Mouse (Mus musculus): ENCODE measurements around the gene Fdxr. TPM values are rescaled to one million over a fixed set of nuclear protein-coding genes. Genes with fewer than 3 reads are reported as not detected.

The Fdxr gene
- total and polyA plus RNA-seq, 2 experiments from 2014 or later, result 10.1 to 18.2 TPM

DNA sequence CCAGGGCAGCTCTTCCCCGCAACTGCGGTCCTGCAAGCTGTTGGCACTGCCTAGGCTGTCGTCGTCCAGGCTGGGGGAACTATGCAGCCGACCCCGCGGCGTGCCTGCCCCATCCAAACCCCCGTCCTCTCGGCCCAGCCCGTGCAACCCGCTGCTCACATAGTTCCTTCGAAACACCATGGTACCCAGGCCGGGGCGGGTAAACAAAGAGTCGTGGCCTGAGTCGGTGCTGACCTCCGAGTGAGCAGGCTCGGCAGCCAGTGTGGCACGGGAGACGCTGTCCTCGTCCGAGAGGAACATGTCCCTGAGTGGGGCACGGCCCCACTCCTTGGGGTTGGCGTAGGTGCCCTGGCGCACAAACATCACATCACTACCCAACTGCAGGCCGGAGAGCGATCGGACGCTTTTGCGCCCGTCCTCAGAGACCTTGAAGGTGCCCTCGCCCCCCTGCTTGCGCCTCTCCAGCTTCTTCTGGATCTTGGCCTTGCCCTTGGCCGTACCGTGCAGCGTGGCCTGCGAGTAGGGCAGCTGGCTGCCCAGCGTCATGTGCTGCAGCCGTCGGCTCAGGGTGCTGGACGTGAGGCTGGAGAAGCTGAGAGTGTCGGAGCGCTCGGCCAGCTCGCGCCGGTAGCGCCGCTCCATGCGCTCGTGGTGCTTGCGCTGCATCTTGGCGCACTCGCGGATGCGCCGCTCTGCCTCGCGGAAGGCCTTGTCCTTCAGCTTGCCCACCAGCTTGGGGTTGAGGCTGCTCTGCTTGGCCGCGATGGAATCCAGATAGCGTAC, 41.6 kb upstream of the Fdxr start:
- Histone ChIP-seq H3K27ac (ENCODE audit: low read depth) (no peak overlapping the region), H3K9ac (replicated peaks; ENCODE audit: low read depth, low read length) (no peak overlapping the region), H3K9me3 (replicated peaks; ENCODE audit: control insufficient read depth, low read length) (no peaks in the 10 kb centered on the region), H3K4me3 (ENCODE audit: low read depth, low read length) (no peak overlapping the region), H3K4me2 (ENCODE audit: low read depth, low read length) (no peak overlapping the region), H3K36me3 (replicated peaks; ENCODE audit: control insufficient read depth, insufficient read depth, low read length) (no peaks in the 10 kb centered on the region), H3K4me1 (ENCODE audit: control insufficient read depth, insufficient read depth) (no peaks in the 10 kb centered on the region), H3K27me3 (ENCODE audit: control insufficient read depth, insufficient read depth, low read length) (peaks cover 96% of the 10 kb centered on the region)
- DNase-seq (ENCODE audit: low spot score) (no peak), ATAC-seq (ENCODE audit: insufficient read depth, low read depth) (no peak)
- TF ChIP-seq EP300 (IDR thresholded peaks at IDR 0.05; ENCODE audit: low read depth), result no peak
- TF ChIP-seq CTCF (IDR thresholded peaks at IDR 0.05; ENCODE audit: low read depth), result no peak
- 7% methylated on average over 63 of the region's 63 CpGs for WGBS

DNA sequence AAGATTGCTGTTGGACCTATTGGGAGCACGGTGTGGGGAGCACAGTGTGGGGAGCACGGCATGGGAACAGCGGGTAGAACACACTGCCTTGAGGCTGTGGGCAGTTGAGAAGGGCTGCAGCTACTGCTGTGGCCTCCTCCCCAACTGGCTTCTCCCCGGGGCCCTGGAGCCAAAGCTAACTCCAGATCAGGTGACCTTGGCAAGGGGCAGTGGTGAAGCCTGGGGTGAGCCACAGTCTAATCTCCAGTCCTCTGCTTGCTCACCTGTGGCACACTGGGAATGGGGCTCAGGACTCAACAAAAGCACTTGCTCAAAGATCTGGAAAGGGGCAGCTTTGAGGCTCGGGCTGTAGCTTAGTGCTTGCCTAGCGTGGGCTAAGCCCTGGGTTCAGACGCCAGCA, 40.4 kb upstream of the Fdxr start:
- H3K27me3 ChIP-seq (ENCODE audit: control insufficient read depth, insufficient read depth, low read length), result peaks cover 95% of the 10 kb centered on the region
- 52% methylated on average over 7 of the region's 7 CpGs for WGBS
- TF ChIP-seq CTCF (IDR thresholded peaks at IDR 0.05; ENCODE audit: low read depth) (no peak), EP300 (IDR thresholded peaks at IDR 0.05; ENCODE audit: low read depth) (no peak)
- DNase-seq (ENCODE audit: low spot score) (no peak), ATAC-seq (ENCODE audit: insufficient read depth, low read depth) (no peak)
- H3K4me3 ChIP-seq (ENCODE audit: low read depth, low read length), result no peak overlapping the region
- H3K27ac ChIP-seq (ENCODE audit: low read depth), result no peak overlapping the region
- H3K4me1 ChIP-seq (ENCODE audit: control insufficient read depth, insufficient read depth), result no peaks in the 10 kb centered on the region
- H3K4me2 ChIP-seq (ENCODE audit: low read depth, low read length), result no peak overlapping the region
- H3K9me3 ChIP-seq (replicated peaks; ENCODE audit: control insufficient read depth, low read length), result no peaks in the 10 kb centered on the region
- H3K36me3 ChIP-seq (replicated peaks; ENCODE audit: control insufficient read depth, insufficient read depth, low read length), result no peaks in the 10 kb centered on the region
- no peak overlapping the region for H3K9ac ChIP-seq (replicated peaks; ENCODE audit: low read depth, low read length)

DNA sequence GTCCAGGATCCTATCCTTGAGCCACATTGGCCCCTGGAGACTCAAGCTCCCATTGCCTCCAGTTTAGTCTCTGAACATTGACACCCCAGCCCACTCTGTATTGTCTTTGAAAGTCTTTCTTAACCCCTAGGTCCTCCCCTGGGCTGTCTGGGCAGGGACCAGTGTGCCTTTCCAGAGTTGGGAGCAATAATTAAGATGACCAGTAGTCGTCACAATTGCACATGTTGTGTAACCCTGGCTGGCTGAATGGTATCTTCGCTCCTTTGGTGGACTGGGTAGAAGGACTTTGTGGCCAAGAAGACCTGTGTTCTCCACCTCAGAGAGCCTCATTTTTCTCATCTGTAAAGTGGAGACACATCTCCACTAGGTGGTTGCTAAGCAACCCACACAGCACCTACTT, 37.4 kb upstream of the Fdxr start:
- WGBS, result 35% methylated on average over 2 of the region's 2 CpGs
- no peak for DNase-seq (ENCODE audit: low spot score)
- H3K4me2 ChIP-seq (ENCODE audit: low read depth, low read length), result no peak overlapping the region
- no peak overlapping the region for H3K27ac ChIP-seq (ENCODE audit: low read depth)
- no peaks in the 10 kb centered on the region for H3K36me3 ChIP-seq (replicated peaks; ENCODE audit: control insufficient read depth, insufficient read depth, low read length)
- H3K4me3 ChIP-seq (ENCODE audit: low read depth, low read length), result no peak overlapping the region
- no peaks in the 10 kb centered on the region for H3K4me1 ChIP-seq (ENCODE audit: control insufficient read depth, insufficient read depth)
- no peak for ATAC-seq (ENCODE audit: insufficient read depth, low read depth)
- H3K9me3 ChIP-seq (replicated peaks; ENCODE audit: control insufficient read depth, low read length), result no peaks in the 10 kb centered on the region
- TF ChIP-seq EP300 (IDR thresholded peaks at IDR 0.05; ENCODE audit: low read depth) (no peak), CTCF (IDR thresholded peaks at IDR 0.05; ENCODE audit: low read depth) (peak; percentile 39)
- no peak overlapping the region for H3K9ac ChIP-seq (replicated peaks; ENCODE audit: low read depth, low read length)
- peaks cover 65% of the 10 kb centered on the region for H3K27me3 ChIP-seq (ENCODE audit: control insufficient read depth, insufficient read depth, low read length)

DNA sequence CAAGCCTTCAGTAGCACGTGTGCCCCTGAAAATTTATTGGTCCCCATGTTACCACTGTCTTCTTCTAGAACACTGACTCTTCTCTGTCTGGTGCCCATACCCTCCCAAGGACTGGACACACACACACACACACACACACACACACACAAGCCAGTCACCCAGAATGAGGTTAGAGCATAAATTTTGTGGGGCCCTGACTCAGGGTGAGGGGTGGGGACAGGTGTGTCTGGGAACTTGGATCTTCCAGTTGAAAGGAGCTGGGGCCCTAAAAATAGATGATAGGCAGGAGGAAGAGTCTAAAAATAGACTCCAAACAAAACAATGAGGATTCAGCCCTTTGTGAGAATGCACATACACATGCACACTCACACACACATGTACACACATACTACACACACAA, 31.9 kb upstream of the Fdxr start:
- Histone ChIP-seq H3K27ac (ENCODE audit: low read depth) (no peak overlapping the region), H3K27me3 (ENCODE audit: control insufficient read depth, insufficient read depth, low read length) (peaks cover 11% of the 10 kb centered on the region; the same call in 1 of the 2 replicates), H3K4me1 (ENCODE audit: control insufficient read depth, insufficient read depth) (0 out of 2 replicates have a peak, but pooled peaks cover 6% of the 10 kb centered on the region), H3K9ac (replicated peaks; ENCODE audit: low read depth, low read length) (no peak overlapping the region), H3K36me3 (replicated peaks; ENCODE audit: control insufficient read depth, insufficient read depth, low read length) (no peaks in the 10 kb centered on the region), H3K4me2 (ENCODE audit: low read depth, low read length) (no peak overlapping the region), H3K9me3 (replicated peaks; ENCODE audit: control insufficient read depth, low read length) (no peaks in the 10 kb centered on the region), H3K4me3 (ENCODE audit: low read depth, low read length) (no peak overlapping the region)
- 65% methylated on average over 1 of the region's 1 CpGs for WGBS
- DNase-seq (ENCODE audit: low spot score) (no peak), ATAC-seq (ENCODE audit: insufficient read depth, low read depth) (no peak; the same call in 1 of the 2 replicates)
- TF ChIP-seq CTCF (IDR thresholded peaks at IDR 0.05; ENCODE audit: low read depth) (no peak), EP300 (IDR thresholded peaks at IDR 0.05; ENCODE audit: low read depth) (no peak)

DNA sequence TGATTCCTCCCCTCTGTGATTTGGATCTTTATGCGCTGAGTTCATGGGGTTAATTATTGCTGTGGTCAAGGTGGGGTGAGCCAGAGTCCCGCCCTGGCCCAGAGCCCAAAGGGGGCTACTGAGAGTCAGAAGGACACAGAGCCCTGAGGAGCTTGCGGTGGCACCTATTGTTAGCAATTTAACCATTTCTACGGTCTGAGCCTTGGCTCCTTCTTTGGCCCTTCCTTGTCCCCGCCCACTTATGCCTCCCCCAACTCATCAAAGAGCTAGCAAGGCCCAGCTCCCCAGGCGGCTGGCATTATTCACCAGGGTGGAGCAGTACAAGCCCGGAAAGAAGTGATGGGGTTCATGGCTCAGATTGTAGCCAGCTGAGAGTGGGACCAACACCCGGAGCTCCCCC, 30.0 kb upstream of the Fdxr start, which contains the start of gene Otop2:
TSS of gene Otop2 (plus strand) at position 301 of the 400 bp plus-strand sequence.
- Histone ChIP-seq H3K27me3 (ENCODE audit: control insufficient read depth, insufficient read depth, low read length) (no peaks in the 10 kb centered on the region), H3K9me3 (replicated peaks; ENCODE audit: control insufficient read depth, low read length) (no peaks in the 10 kb centered on the region), H3K4me2 (ENCODE audit: low read depth, low read length) (no peak within 1 kb of the TSS), H3K27ac (ENCODE audit: low read depth) (no peak within 1 kb of the TSS), H3K4me1 (ENCODE audit: control insufficient read depth, insufficient read depth) (0 out of 2 replicates have a peak, but pooled peaks cover 6% of the 10 kb centered on the region), H3K36me3 (replicated peaks; ENCODE audit: control insufficient read depth, insufficient read depth, low read length) (no peaks in the 10 kb centered on the region), H3K4me3 (ENCODE audit: low read depth, low read length) (no peak within 1 kb of the TSS), H3K9ac (replicated peaks; ENCODE audit: low read depth, low read length) (no peak within 1 kb of the TSS)
- WGBS, result 51% methylated on average over 8 of the region's 8 CpGs
- ATAC-seq (ENCODE audit: insufficient read depth, low read depth), result no peak
- DNase-seq (ENCODE audit: low spot score), result no peak
- TF ChIP-seq CTCF (IDR thresholded peaks at IDR 0.05; ENCODE audit: low read depth) (no peak), EP300 (IDR thresholded peaks at IDR 0.05; ENCODE audit: low read depth) (no peak)
